Mouse (Mus musculus) erythroblast, adult 5-6 weeks (primary cell): ENCODE measurements around the gene Trmt1. TPM values are rescaled to one million over a fixed set of nuclear protein-coding genes. Genes with fewer than 3 reads are reported as not detected.

Source experiments
- ATAC-seq: replicated peaks from 2 replicates; pipeline ENCODE4 v1.8.0; 2016; ENCODE audit warnings: moderate number of reproducible peaks, mild to moderate bottlenecking, moderate TSS enrichment, inconsistent platforms; ENCODE audit not compliant: poor library complexity, low FRiP score, severe bottlenecking
- total RNA-seq, 2 experiments: library from RNA; stranded (forward) in 1 of 2; stranded (reverse) in 1 of 2; fragments of 150-400 nt in 1 of 2; fragments of 200-764, 138-1000 nt in 1 of 2; gene quantifications; 2 replicates each; pipeline versions ENCODE4 v1.2.3 to v1.2.4; 2015 to 2017; ENCODE audit warnings: low replicate concordance in 2 of 2

Trmt1 gene
- total RNA-seq, 2 experiments from 2014 or later = 16.9 to 21.5 TPM

GRCm38 (mm10) chr8:84743054-84743415 lies 56.9 kb downstream of the Trmt1 start:
- ATAC-seq = no peak

GRCm38 (mm10) chr8:84743517-84744420 lies 57.7 kb downstream of the Trmt1 start:
- ATAC-seq = no peak

- no peak for ATAC-seq
Measured at GRCm38 (mm10) chr8:84745032-84745925, 59.2 kb downstream of the Trmt1 start.

Other genes starting within 250 kb of the Trmt1 start
- 17.8 and 22.9 TPM in 2 replicates for gene Ier2, start 23.5 kb upstream of the Trmt1 start, total RNA-seq (2015; ENCODE audit: low replicate concordance)
- 9.2 and 14.8 TPM in 2 replicates for gene Ier2, start 23.5 kb upstream of the Trmt1 start, total RNA-seq (2017; ENCODE audit: low replicate concordance)
- 12.7 and 19.9 TPM in 2 replicates for gene Nacc1, start 1.6 kb downstream of the Trmt1 start, total RNA-seq (2015; ENCODE audit: low replicate concordance)
- 8.2 and 13.1 TPM in 2 replicates for gene Nacc1, start 1.6 kb downstream of the Trmt1 start, total RNA-seq (2017; ENCODE audit: low replicate concordance)
- gene Lyl1, start 15.2 kb downstream of the Trmt1 start, total RNA-seq (2015; ENCODE audit: low replicate concordance) = 37.4 and 40.3 TPM in 2 replicates
- gene Lyl1, start 15.2 kb downstream of the Trmt1 start, total RNA-seq (2017; ENCODE audit: low replicate concordance) = 43.1 and 44.2 TPM in 2 replicates
- 7.9 and 18.1 TPM in 2 replicates for gene G430095P16Rik, start 36.7 kb downstream of the Trmt1 start, total RNA-seq (2015; ENCODE audit: low replicate concordance)
- gene G430095P16Rik, start 36.7 kb downstream of the Trmt1 start, total RNA-seq (2017; ENCODE audit: low replicate concordance) = 3.6 and 12.9 TPM in 2 replicates
- 19.0 and 24.5 TPM in 2 replicates for gene Nfix, start 114.0 kb downstream of the Trmt1 start, total RNA-seq (2015; ENCODE audit: low replicate concordance)
- gene Nfix, start 114.0 kb downstream of the Trmt1 start, total RNA-seq (2017; ENCODE audit: low replicate concordance) = 7.9 and 14.1 TPM in 2 replicates
- 2.3 TPM in 1 of 2 replicates, not detected in the other for gene Dand5, start 136.5 kb downstream of the Trmt1 start, total RNA-seq (2015; ENCODE audit: low replicate concordance)
- 2.3 and 3.9 TPM in 2 replicates for gene Dand5, start 136.5 kb downstream of the Trmt1 start, total RNA-seq (2017; ENCODE audit: low replicate concordance)
- 4.4 and 5.9 TPM in 2 replicates for gene Gadd45gip1, start 145.2 kb downstream of the Trmt1 start, total RNA-seq (2015; ENCODE audit: low replicate concordance)
- 7.4 and 7.7 TPM in 2 replicates for gene Gadd45gip1, start 145.2 kb downstream of the Trmt1 start, total RNA-seq (2017; ENCODE audit: low replicate concordance)
- gene Rad23a, start 154.4 kb downstream of the Trmt1 start, total RNA-seq (2015; ENCODE audit: low replicate concordance) = 379 and 406 TPM in 2 replicates
- 572 and 669 TPM in 2 replicates for gene Rad23a, start 154.4 kb downstream of the Trmt1 start, total RNA-seq (2017; ENCODE audit: low replicate concordance)
- 255 and 289 TPM in 2 replicates for gene Calr, start 160.6 kb downstream of the Trmt1 start, total RNA-seq (2015; ENCODE audit: low replicate concordance)
- 800 and 908 TPM in 2 replicates for gene Calr, start 160.6 kb downstream of the Trmt1 start, total RNA-seq (2017; ENCODE audit: low replicate concordance)
- 6.0 and 9.6 TPM in 2 replicates for gene Farsa, start 170.7 kb downstream of the Trmt1 start, total RNA-seq (2015; ENCODE audit: low replicate concordance)
- 25.0 and 28.8 TPM in 2 replicates for gene Farsa, start 170.7 kb downstream of the Trmt1 start, total RNA-seq (2017; ENCODE audit: low replicate concordance)
- 54.3 and 54.8 TPM in 2 replicates for gene Syce2, start 185.8 kb downstream of the Trmt1 start, total RNA-seq (2015; ENCODE audit: low replicate concordance)
- gene Syce2, start 185.8 kb downstream of the Trmt1 start, total RNA-seq (2017; ENCODE audit: low replicate concordance) = 10.6 and 24.4 TPM in 2 replicates
- 7.9 and 14.6 TPM in 2 replicates for gene Gcdh, start 207.6 kb downstream of the Trmt1 start, total RNA-seq (2015; ENCODE audit: low replicate concordance)
- 13.4 and 17.6 TPM in 2 replicates for gene Gcdh, start 207.6 kb downstream of the Trmt1 start, total RNA-seq (2017; ENCODE audit: low replicate concordance)
- gene Klf1, start 215.6 kb downstream of the Trmt1 start, total RNA-seq (2015; ENCODE audit: low replicate concordance) = 58.9 and 59.8 TPM in 2 replicates
- gene Klf1, start 215.6 kb downstream of the Trmt1 start, total RNA-seq (2017; ENCODE audit: low replicate concordance) = 85.0 and 116 TPM in 2 replicates
- 31.9 and 44.9 TPM in 2 replicates for gene Dnase2a, start 222.3 kb downstream of the Trmt1 start, total RNA-seq (2015; ENCODE audit: low replicate concordance)
- gene Dnase2a, start 222.3 kb downstream of the Trmt1 start, total RNA-seq (2017; ENCODE audit: low replicate concordance) = 85.2 and 99.8 TPM in 2 replicates